Mouse (Mus musculus) lung, postnatal 25 days (tissue): ENCODE measurements at regions not wholly inside any gene's neighbourhood (a gene's known extent, or its start where the extent isn't known, plus 50 kb on each side); places are given as distances from the start of the nearest gene placed in this dataset.

ENCODE experiments used
- DNase-seq: peaks from one replicate; pipeline ENCODE4 v3.0.0; 2022; ENCODE audit warnings: low spot score

- DNase-seq, result no peak
Measured at GRCm38 (mm10) chr1:78050231-78050630, 146.7 kb downstream of the Pax3 start.

DNA sequence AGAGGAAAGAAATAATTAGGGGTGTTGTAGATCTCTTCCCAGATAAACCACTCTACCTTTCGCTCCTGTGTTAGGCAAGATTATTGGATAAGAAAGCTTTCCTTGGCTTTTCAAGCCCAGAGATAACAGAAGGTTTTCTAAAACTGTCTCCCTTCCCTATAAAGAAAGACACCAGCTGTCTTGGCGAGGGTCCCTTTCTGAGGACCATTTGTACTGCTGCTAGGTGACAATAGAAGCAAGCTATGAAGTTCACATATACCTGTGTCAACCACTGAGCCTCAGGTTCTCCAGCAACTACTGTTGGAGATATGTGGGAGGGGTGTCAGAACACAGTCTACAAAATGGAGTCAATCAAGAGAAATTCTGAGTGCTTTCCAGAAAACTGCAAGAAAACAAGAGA is 164.6 kb downstream of the Pax3 start:
- DNase-seq, result no peak

- no peak for DNase-seq
Measured at GRCm38 (mm10) chr1:78021766-78022165, 175.2 kb downstream of the Pax3 start.

DNA sequence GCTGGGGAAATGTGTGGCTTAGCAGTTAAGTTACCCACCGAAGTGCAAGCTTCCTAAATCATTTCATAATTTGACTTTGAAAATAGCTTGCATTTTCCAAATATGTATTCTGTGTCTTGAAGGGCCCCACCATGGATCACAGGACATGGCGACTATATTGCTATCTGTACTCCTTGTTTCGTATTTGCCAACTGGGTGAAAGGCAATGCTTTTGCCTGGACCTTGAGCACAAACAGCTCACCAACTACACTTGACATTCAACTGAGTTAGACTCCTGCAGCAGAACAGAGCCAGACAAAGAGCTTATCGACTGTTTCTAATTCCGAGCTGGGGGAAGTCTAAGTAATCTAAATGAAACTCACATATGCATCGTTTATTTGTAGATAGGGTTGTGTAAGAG is 175.9 kb downstream of the Pax3 start:
- no peak for DNase-seq

GRCm38 (mm10) chr1:78017949-78018617 is 178.9 kb downstream of the Pax3 start:
- no peak for DNase-seq

DNA sequence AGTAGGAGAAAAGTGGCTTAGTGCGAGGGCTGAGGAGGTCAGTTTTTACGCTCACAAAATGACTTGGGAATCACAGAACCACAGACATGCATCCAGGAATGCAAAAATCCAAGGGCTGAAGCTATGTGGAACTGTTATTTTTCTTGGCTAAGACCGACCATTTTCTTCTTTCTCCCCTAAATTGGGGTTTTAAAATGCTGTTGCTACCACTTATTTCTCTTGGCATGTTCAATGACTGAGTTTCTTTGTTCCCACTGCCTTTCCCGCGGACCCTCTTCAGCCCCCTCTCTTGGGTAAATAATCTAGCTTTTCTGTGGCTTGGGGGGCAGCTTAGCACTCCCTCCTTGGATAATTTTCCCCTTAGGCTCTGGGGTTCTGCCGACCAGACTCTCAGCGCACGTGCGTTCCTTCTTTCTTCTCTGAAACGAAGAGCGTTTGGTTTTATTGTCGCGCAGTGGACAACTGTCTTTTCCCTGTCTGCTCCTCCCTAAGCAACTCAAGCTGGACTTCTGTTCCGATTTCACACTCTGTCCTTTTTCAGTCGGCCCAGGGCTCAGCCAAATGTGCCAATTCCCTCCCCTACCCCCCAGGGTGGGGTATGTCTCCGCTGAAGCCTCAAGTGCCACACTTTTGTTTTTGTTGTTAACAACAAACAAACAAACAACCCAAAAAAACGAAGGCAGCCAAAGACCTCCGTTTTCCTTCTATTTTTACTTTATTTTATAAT is 180.2 kb downstream of the Pax3 start:
- no peak for DNase-seq

GRCm38 (mm10) chr1:78015999-78016398 is 180.9 kb downstream of the Pax3 start:
- DNase-seq, result no peak

GRCm38 (mm10) chr1:78013396-78013795 is 183.5 kb downstream of the Pax3 start:
- no peak for DNase-seq

GRCm38 (mm10) chr1:78008811-78009410 is 188.0 kb downstream of the Pax3 start:
- peak; percentile 58 for DNase-seq

DNA sequence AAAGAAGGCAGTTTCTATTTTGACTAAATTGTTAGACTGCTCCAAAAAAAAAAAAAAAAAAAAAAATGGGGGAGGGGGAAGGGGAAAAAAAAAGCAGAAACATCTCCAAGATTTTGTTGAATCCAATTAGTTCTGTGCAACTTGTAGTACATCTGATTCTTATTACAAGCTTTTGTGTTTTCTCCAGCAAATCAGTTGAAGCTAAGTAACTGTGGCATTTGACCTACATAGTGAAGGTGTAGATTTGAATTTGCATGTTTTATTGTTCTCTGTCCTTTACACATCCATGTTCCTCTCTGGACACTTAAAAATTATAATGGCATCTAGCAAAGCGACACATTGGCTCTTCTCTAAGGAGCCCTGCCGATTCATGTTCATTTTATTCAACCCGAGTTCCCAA is 192.6 kb downstream of the Pax3 start:
- no peak for DNase-seq

DNA sequence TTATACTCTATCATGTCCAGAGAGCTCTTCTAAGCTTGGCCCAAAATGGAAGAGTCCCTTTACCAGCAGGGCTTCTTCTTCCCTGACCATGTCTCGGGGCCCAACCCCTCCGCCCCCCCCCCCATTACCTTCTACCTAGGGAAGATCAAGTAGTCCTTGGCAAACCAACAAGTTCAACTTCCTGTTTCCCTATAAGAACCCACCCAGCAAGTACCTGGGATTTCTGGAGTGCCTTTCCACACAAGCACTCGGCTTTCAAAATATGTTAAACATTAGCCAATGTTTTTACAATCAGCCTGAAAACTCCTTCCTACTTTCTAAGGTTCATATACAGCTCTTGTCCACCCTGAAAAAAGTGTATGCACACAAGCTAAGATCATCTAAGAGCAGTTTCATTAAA is 198.2 kb downstream of the Pax3 start:
- DNase-seq, result peak; percentile 28

DNA sequence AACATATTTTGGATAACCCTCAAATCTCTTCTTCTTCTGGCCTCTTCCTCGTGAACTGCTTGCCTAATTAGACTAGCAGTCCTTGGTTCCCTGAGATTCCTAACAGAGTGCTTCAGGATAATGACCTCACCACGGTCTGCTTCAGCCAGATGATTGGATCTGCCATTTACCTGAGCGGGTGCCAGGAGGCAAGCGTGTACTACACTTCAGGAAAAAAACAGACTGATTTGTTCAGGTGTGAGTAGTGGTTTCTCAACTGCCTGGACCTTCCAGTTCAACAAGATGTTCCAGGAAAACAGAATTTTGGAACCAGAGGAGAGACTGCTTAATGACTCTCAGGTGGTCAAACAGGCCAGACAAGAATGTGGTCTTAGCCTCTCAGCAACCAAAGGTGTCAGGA is 215.4 kb downstream of the Pax3 start:
- peak; percentile 83 for DNase-seq

DNA sequence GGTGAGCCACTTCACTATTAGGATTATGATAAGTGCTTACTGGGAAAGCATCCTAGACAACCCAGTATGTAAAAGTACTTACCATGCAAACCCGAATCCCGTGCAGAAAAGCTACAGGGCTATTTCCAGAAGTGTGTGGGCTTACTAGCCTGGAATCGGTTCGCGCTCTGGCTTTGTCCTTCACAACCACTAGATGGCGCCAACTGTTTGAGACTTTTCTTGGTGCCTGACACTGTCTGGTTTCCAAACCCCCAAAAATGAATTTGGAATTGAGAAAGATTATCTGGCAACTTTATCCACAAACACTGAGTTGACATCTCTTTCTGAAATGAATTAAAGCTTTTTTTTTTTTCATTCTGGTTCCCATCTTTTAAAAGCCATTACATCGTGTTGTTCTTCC is 218.2 kb downstream of the Pax3 start:
- DNase-seq, result peak; percentile 65

DNA sequence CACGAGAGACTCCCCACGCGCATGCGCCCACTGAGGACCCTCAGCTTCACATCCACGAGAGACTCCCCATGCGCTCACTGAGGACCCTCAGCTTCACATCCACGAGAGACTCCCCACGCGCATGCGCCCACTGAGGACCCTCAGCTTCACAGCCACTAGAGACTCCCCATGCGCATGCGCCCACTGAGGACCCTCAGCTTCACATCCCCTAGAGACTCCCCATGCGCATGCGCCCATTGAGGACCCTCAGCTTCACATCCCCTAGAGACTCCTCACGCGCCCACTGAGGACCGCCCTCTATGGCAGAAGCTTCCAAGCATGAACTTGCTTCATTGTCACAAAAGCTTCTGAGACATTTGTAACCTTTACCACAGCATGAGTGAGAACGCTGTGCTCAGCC is 221.0 kb downstream of the Pax3 start:
- no peak for DNase-seq

DNA sequence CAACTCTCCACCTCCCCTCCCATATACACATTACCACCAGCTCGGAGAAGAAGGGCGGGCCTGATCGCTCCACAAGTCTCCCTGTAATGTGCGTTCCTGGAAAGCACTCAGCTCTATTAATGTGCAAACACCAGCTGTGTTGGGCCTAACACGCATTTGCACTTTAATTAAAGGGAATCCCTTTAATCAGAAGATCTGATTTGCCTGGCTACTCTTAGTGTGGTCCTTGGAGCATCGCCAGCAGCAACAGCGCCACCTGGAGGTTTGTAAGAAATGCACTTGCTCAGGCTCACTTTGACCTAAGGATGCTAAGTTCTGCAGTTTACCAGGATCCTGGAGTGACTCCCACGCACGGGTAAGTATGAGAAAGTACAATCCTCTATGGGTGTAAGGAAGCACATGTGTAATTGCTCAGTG is 224.6 kb downstream of the Pax3 start:
- DNase-seq, result peak; percentile 24

DNA sequence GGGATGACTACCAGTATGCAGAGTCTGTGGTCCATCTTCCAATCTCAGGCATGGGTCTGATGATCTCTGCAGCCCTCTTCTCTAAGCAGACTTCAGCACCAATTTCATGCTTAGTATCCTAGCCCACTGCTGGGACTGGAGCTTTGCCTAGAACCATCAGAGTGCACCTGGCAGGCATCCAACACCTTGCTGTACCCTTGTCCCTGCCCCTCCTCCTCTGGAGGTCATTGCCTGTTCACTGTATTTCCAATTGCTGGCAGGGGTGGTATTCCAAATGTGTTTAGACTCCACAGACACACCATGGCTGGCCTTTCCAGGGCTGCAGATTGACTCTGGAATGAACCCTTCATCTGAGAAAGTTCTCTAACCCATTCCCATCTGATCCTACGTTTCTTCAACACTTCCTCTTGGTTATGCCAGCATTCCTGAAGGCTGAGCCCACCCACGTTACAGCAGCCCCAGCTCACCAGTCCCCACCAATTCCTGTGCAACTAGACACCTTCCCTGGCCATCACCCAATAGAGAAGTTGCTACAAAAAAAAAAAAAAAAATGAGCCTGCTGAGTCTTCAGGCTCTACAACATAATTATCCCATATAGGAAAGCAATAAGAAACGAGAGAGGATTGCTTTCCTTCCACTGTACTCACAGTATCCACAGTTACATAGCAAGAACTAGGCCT is 232.1 kb downstream of the Pax3 start:
- no peak for DNase-seq

DNA sequence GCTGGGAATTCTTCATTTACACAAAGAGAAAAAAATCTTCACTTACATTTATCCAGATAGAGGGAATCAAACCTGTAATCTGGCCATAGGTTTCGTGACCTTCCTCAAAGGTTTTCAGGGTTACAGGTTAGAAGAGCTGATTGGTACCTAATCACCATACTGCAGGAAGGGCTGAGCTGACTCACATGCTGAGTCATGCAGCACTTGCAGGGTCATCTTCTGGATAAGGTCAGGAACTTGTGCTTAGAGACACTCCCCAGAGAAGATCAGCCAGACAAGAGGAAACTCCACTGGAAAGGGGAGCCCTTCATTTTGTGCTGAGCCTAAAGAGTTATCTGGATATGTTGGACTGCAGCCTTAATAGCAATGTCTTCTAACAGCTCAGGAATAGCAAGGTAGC is 237.6 kb downstream of the Pax3 start:
- DNase-seq, result no peak

- DNase-seq, result no peak
Measured at GRCm38 (mm10) chr1:77957156-77957767, 239.7 kb downstream of the Pax3 start.

DNA sequence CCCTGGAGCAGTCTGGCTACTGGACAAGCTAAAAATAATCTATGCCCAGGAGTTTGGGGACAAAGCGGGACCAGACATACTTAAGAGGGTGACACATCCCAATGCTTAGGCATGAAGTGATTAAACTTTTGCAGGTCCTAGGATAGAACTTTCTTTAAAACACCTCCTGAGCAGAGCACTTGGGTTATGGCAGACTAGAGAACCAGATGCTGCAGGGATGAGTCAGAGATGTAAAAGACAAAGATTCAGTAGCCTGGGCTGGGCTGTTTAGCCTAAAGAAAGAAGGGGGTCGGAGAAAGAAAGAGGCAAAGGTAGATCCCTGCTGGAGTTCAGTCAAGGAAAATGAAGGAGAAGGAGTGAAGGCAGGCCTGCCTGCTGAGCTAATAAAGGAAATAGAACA is 249.0 kb downstream of the Pax3 start:
- DNase-seq, result no peak

DNA sequence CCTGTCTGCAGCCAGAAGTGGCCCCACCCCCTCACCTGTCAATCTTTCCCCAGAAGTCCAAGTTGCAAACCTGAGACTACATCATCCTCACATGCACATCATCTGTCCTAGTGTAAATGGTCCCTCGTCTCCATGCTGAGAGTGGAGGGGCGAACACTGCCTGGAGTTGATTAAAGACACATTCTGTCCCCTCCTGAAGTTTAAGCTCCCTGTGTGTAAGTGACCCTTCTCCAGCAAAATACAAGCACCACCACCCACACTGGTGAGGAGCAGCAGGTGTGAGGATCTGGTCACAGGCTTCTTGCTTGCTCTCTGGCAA is 252.6 kb downstream of the Pax3 start:
- DNase-seq, result no peak

GRCm38 (mm10) chr1:77943633-77944326 is 253.2 kb downstream of the Pax3 start:
- DNase-seq, result no peak

GRCm38 (mm10) chr1:77943101-77943500 is 253.8 kb downstream of the Pax3 start:
- peak; percentile 10 for DNase-seq
